Mouse (Mus musculus): Measurements from ENCODE around the gene Mmp14. TPM values are rescaled to one million over a fixed set of nuclear protein-coding genes. Genes with fewer than 3 reads are reported as not detected.

Mmp14 gene
- polyA plus RNA-seq, 1 experiment, result 118 TPM

GRCm38 (mm10) chr14:54464293-54465005 is 33.0 kb downstream of the Mmp14 start:
- H3K79me2 ChIP-seq (ENCODE audit: control insufficient read depth, insufficient read depth), result peaks cover 36% of the 10 kb centered on the region
- H3K36me3 ChIP-seq (ENCODE audit: control insufficient read depth, insufficient read depth), result peaks cover 34% of the 10 kb centered on the region
- no peaks in the 10 kb centered on the region for H3K79me3 ChIP-seq (ENCODE audit: low read depth)
- no peak for TF ChIP-seq CEBPB (IDR thresholded peaks at IDR 0.05; ENCODE audit: low read depth)
- TF ChIP-seq MYOG (IDR thresholded peaks at IDR 0.05; ENCODE audit: control insufficient read depth, extremely low read depth, insufficient read length), result no peak
- no peak for TF ChIP-seq MAX (IDR thresholded peaks at IDR 0.05)
- no peak for TF ChIP-seq CTCF (IDR thresholded peaks at IDR 0.05; ENCODE audit: control insufficient read depth, insufficient read depth, insufficient read length)
- no peak for TF ChIP-seq USF1 (IDR thresholded peaks at IDR 0.05; ENCODE audit: low read depth)
- TF ChIP-seq FOSL1 (IDR thresholded peaks at IDR 0.05; ENCODE audit: insufficient read depth, low read length, poor library complexity, severe bottlenecking), result no peak
- no peak for TF ChIP-seq MYOD1 (IDR thresholded peaks at IDR 0.05; ENCODE audit: control insufficient read depth, insufficient read length, low read depth)
- H3ac ChIP-seq (ENCODE audit: control insufficient read depth, insufficient read length, low read depth), result peak overlapping the region; percentile 93
- peak overlapping the region; percentile 79 for H3K4me3 ChIP-seq (ENCODE audit: insufficient read depth, poor library complexity, severe bottlenecking)
- H3K27me3 ChIP-seq (ENCODE audit: control insufficient read depth, insufficient read depth, insufficient read length), result no peaks in the 10 kb centered on the region

GRCm38 (mm10) chr14:54471467-54471866 is 40.1 kb downstream of the Mmp14 start:
- Histone ChIP-seq H3K36me3 (ENCODE audit: control insufficient read depth, insufficient read depth) (peaks cover 38% of the 10 kb centered on the region), H3K4me3 (ENCODE audit: insufficient read depth, poor library complexity, severe bottlenecking) (no peak overlapping the region), H3K79me2 (ENCODE audit: control insufficient read depth, insufficient read depth) (peaks cover 14% of the 10 kb centered on the region), H3K79me3 (ENCODE audit: low read depth) (no peaks in the 10 kb centered on the region), H3ac (ENCODE audit: control insufficient read depth, insufficient read length, low read depth) (no peak overlapping the region), H3K27me3 (ENCODE audit: control insufficient read depth, insufficient read depth, insufficient read length) (no peaks in the 10 kb centered on the region)
- no peak for TF ChIP-seq MAX (IDR thresholded peaks at IDR 0.05)
- TF ChIP-seq CTCF (IDR thresholded peaks at IDR 0.05; ENCODE audit: control insufficient read depth, insufficient read depth, insufficient read length), result no peak
- no peak for TF ChIP-seq CEBPB (IDR thresholded peaks at IDR 0.05; ENCODE audit: low read depth)
- TF ChIP-seq MYOG (IDR thresholded peaks at IDR 0.05; ENCODE audit: control insufficient read depth, extremely low read depth, insufficient read length), result no peak
- no peak for TF ChIP-seq FOSL1 (IDR thresholded peaks at IDR 0.05; ENCODE audit: insufficient read depth, low read length, poor library complexity, severe bottlenecking)
- TF ChIP-seq USF1 (IDR thresholded peaks at IDR 0.05; ENCODE audit: low read depth), result no peak
- TF ChIP-seq MYOD1 (IDR thresholded peaks at IDR 0.05; ENCODE audit: control insufficient read depth, insufficient read length, low read depth), result no peak

- peaks cover 27% of the 10 kb centered on the region for H3K36me3 ChIP-seq (ENCODE audit: control insufficient read depth, insufficient read depth)
- no peak overlapping the region for H3ac ChIP-seq (ENCODE audit: control insufficient read depth, insufficient read length, low read depth)
- no peaks in the 10 kb centered on the region for H3K27me3 ChIP-seq (ENCODE audit: control insufficient read depth, insufficient read depth, insufficient read length)
- H3K4me3 ChIP-seq (ENCODE audit: insufficient read depth, poor library complexity, severe bottlenecking), result no peak overlapping the region
- no peaks in the 10 kb centered on the region for H3K79me3 ChIP-seq (ENCODE audit: low read depth)
- TF ChIP-seq CEBPB (IDR thresholded peaks at IDR 0.05; ENCODE audit: low read depth) (no peak), CTCF (IDR thresholded peaks at IDR 0.05; ENCODE audit: control insufficient read depth, insufficient read depth, insufficient read length) (no peak), MAX (IDR thresholded peaks at IDR 0.05) (no peak), MYOG (IDR thresholded peaks at IDR 0.05; ENCODE audit: control insufficient read depth, extremely low read depth, insufficient read length) (no peak), FOSL1 (IDR thresholded peaks at IDR 0.05; ENCODE audit: insufficient read depth, low read length, poor library complexity, severe bottlenecking) (no peak), USF1 (IDR thresholded peaks at IDR 0.05; ENCODE audit: low read depth) (no peak), MYOD1 (IDR thresholded peaks at IDR 0.05; ENCODE audit: control insufficient read depth, insufficient read length, low read depth) (no peak)
- H3K79me2 ChIP-seq (ENCODE audit: control insufficient read depth, insufficient read depth), result peaks cover 2% of the 10 kb centered on the region
These were observed 41.3 kb downstream of the Mmp14 start for GRCm38 (mm10) chr14:54472671-54473070.

GRCm38 (mm10) chr14:54474744-54475143 is 43.3 kb downstream of the Mmp14 start:
- TF ChIP-seq MYOG (IDR thresholded peaks at IDR 0.05; ENCODE audit: control insufficient read depth, extremely low read depth, insufficient read length), result no peak
- no peak for TF ChIP-seq FOSL1 (IDR thresholded peaks at IDR 0.05; ENCODE audit: insufficient read depth, low read length, poor library complexity, severe bottlenecking)
- Histone ChIP-seq H3K79me3 (ENCODE audit: low read depth) (no peaks in the 10 kb centered on the region), H3K4me3 (ENCODE audit: insufficient read depth, poor library complexity, severe bottlenecking) (no peak overlapping the region), H3K36me3 (ENCODE audit: control insufficient read depth, insufficient read depth) (peaks cover 7% of the 10 kb centered on the region), H3ac (ENCODE audit: control insufficient read depth, insufficient read length, low read depth) (no peak overlapping the region), H3K27me3 (ENCODE audit: control insufficient read depth, insufficient read depth, insufficient read length) (no peaks in the 10 kb centered on the region), H3K79me2 (ENCODE audit: control insufficient read depth, insufficient read depth) (peaks cover under 1% of the 10 kb centered on the region)

- no peak for TF ChIP-seq CTCF (IDR thresholded peaks at IDR 0.05; ENCODE audit: control insufficient read depth, insufficient read depth, insufficient read length)
- no peak for TF ChIP-seq FOSL1 (IDR thresholded peaks at IDR 0.05; ENCODE audit: insufficient read depth, low read length, poor library complexity, severe bottlenecking)
- TF ChIP-seq USF1 (IDR thresholded peaks at IDR 0.05; ENCODE audit: low read depth), result no peak
- no peak for TF ChIP-seq CEBPB (IDR thresholded peaks at IDR 0.05; ENCODE audit: low read depth)
- no peak for TF ChIP-seq MAX (IDR thresholded peaks at IDR 0.05)
- TF ChIP-seq MYOG (IDR thresholded peaks at IDR 0.05; ENCODE audit: control insufficient read depth, extremely low read depth, insufficient read length), result no peak
- TF ChIP-seq MYOD1 (IDR thresholded peaks at IDR 0.05; ENCODE audit: control insufficient read depth, insufficient read length, low read depth), result no peak
- Histone ChIP-seq H3K27me3 (ENCODE audit: control insufficient read depth, insufficient read depth, insufficient read length) (no peaks in the 10 kb centered on the region), H3ac (ENCODE audit: control insufficient read depth, insufficient read length, low read depth) (no peak within 1 kb of the TSS), H3K79me3 (ENCODE audit: low read depth) (no peaks in the 10 kb centered on the region), H3K4me3 (ENCODE audit: insufficient read depth, poor library complexity, severe bottlenecking) (no peak within 1 kb of the TSS), H3K79me2 (ENCODE audit: control insufficient read depth, insufficient read depth) (peaks cover 10% of the 10 kb centered on the region), H3K36me3 (ENCODE audit: control insufficient read depth, insufficient read depth) (no peaks in the 10 kb centered on the region)
These were observed 44.8 kb downstream of the Mmp14 start, which contains the start of gene Rem2 for GRCm38 (mm10) chr14:54475941-54476844. TSS of gene Rem2 (plus strand) at chr14:54476100.

All from C2C12 (cell line).